Mouse (Mus musculus): ENCODE measurements around the gene Nploc4.

DNA sequence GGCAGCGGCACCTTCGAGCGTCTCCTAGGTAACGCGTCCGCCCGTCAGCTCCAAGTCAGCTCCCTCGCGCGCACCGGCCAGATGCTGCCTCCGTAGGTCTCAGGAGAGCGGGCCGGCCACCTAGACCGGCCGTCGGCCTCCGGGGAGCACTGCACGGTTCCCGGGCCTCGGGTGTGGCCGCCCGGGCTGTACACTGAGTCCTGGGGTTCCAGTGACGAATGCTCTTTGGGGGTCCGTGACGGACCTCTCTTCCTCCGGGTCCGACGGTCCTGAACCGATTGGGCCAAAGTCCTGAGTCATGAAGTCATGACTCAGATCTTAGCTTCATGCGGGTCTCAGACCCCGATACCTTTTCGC, 30.2 kb upstream of the Nploc4 start:
- TF ChIP-seq CTCF (IDR thresholded peaks at IDR 0.05; ENCODE audit: low read depth, low read length) (no peak), POLR2A (IDR thresholded peaks at IDR 0.05; ENCODE audit: insufficient read depth, low read length) (no peak), EP300 (IDR thresholded peaks at IDR 0.05; ENCODE audit: insufficient read depth, low read depth, low read length) (no peak)
